Mouse (Mus musculus) liver, embryonic 14.5 days (tissue): ENCODE measurements around the gene Mical2. TPM values are rescaled to one million over a fixed set of nuclear protein-coding genes. Genes with fewer than 3 reads are reported as not detected.
A peak's percentile ranks its signal among the peaks of the same experiment; 100 is the strongest.

Experiments
- ATAC-seq: fragments of 200-750 bp; cut with Nextera tagmentation; 2 replicates; pipeline ENCODE4 v1.8.0; 2017; ENCODE audit warnings: moderate number of reproducible peaks, mild to moderate bottlenecking, moderate library complexity; ENCODE audit not compliant: insufficient read depth
- DNase-seq, 3 experiments: peaks; one replicate each; pipeline ENCODE4 v3.0.0-alpha.2; 2012 to 2013; ENCODE audit warnings: low read depth in 3 of 3, low spot score in 3 of 3
- H3K27ac ChIP-seq: fragments of 300-500 bp; sonication (generic); 2 replicates; pipeline ENCODE4 v1.5.1; 2014; ENCODE audit warnings: moderate library complexity, mild to moderate bottlenecking, control low read depth, inconsistent platforms
- H3K27me3 ChIP-seq: fragments of 300-500 bp; sonication (generic); 2 replicates; pipeline ENCODE4 v1.6.1; 2014; ENCODE audit warnings: mild to moderate bottlenecking, low read length, moderate library complexity; ENCODE audit not compliant: control insufficient read depth, insufficient read depth
- H3K36me3 ChIP-seq: fragments of 300-500 bp; sonication (generic); replicated peaks from 2 replicates; pipeline ENCODE4 v1.6.1; 2014; ENCODE audit warnings: low read depth; ENCODE audit not compliant: control insufficient read depth, insufficient read depth
- H3K4me1 ChIP-seq, 2 experiments: fragments of 200-500 bp in 1 of 2; fragments of 300-500 bp in 1 of 2; sonication (generic) in 1 of 2; replicated peaks; 2 replicates each; pipeline ENCODE4 v1.6.1; 2012 to 2014; ENCODE audit warnings: antibody characterized with exemption in 1 of 2, inconsistent platforms in 1 of 2, low read length in 1 of 2; ENCODE audit not compliant: control insufficient read depth in 2 of 2, insufficient read depth in 2 of 2
- H3K4me2 ChIP-seq: fragments of 300-500 bp; sonication (generic); 2 replicates; pipeline ENCODE4 v1.6.1; 2014; ENCODE audit warnings: low read depth, mild to moderate bottlenecking, control low read depth, moderate library complexity
- H3K4me3 ChIP-seq, 2 experiments: fragments of 200-500 bp in 1 of 2; fragments of 300-500 bp in 1 of 2; sonication (generic) in 1 of 2; 2 replicates each; pipeline ENCODE4 v1.5.1; 2012 to 2014; ENCODE audit warnings: low read depth in 2 of 2, low read length in 2 of 2, mild to moderate bottlenecking in 2 of 2, control low read depth in 1 of 2, inconsistent platforms in 1 of 2, moderate library complexity in 1 of 2; ENCODE audit not compliant: insufficient read depth in 1 of 2
- H3K9ac ChIP-seq: fragments of 300-500 bp; sonication (generic); replicated peaks from 2 replicates; pipeline ENCODE4 v1.6.1; 2014; ENCODE audit warnings: mild to moderate bottlenecking, control low read depth, moderate library complexity
- H3K9me3 ChIP-seq: fragments of 300-500 bp; sonication (generic); 2 replicates; pipeline ENCODE4 v1.6.1; 2016; ENCODE audit warnings: low read length, mixed read lengths; ENCODE audit not compliant: control insufficient read depth
- CTCF ChIP-seq: IDR thresholded peaks from 2 replicates; pipeline ENCODE4 v1.5.1; 2016; ENCODE audit warnings: antibody characterized with exemption, low read depth, control low read depth
- EP300 ChIP-seq: IDR thresholded peaks from 2 replicates; pipeline ENCODE4 v1.6.1; 2016; ENCODE audit warnings: antibody characterized with exemption, low read depth
- WGBS: fragments of 180-500 bp; shearing (Covaris S2); extraction: QIAGEN DNeasy Blood & Tissue Kit; methylation state at CpG from one replicate; pipeline ENCODE4 v1.1.7; 2014; ENCODE audit not compliant: insufficient replicate concordance; 5-methylcytosine and 5-hydroxymethylcytosine counted together
- polyA plus RNA-seq, 2 experiments: library from polyadenylated mRNA; depleted of rRNA in 1 of 2; stranded (reverse) in 1 of 2; unstranded in 1 of 2; fragments of >200 nt; fragmentation: Nextera tagmentation in 1 of 2; extraction: Ambion mirVana in 1 of 2; gene quantifications; 2 replicates each; pipeline versions ENCODE4 v1.2.1 to v1.2.3; 2012 to 2014

The Mical2 gene
- polyA plus RNA-seq, 2 experiments, result 1.2 to 1.4 TPM

- Histone ChIP-seq H3K4me2 (no peak overlapping the region), H3K9ac (no peak overlapping the region), H3K36me3 (no peaks in the 10 kb centered on the region), H3K4me3 (no peak overlapping the region), H3K4me1 (peaks cover 0 to 5% of the 10 kb centered on the region in 2 experiments; a peak in 2 of 4 replicates), H3K9me3 (no peaks in the 10 kb centered on the region), H3K27ac (no peak overlapping the region), H3K27me3 (no peaks in the 10 kb centered on the region)
- 10% methylated on average over 6 of the region's 6 CpGs for WGBS
- TF ChIP-seq EP300 (no peak), CTCF (no peak)
- peak in 2 of 3 experiments; percentile 4 to 10 for DNase-seq
- ATAC-seq, result no peak
Measured at GRCm38 (mm10) chr7:112217208-112217607, 8.4 kb upstream of the Mical2 start.

- Histone ChIP-seq H3K9me3 (no peaks in the 10 kb centered on the region), H3K4me1 (0 out of 4 replicates have a peak, but pooled peaks cover 0 to 2% of the 10 kb centered on the region in 2 experiments), H3K4me3 (no peak overlapping the region), H3K4me2 (no peak overlapping the region), H3K27ac (no peak overlapping the region), H3K9ac (no peak overlapping the region), H3K27me3 (peaks cover 8% of the 10 kb centered on the region), H3K36me3 (no peaks in the 10 kb centered on the region)
- ATAC-seq (no peak), DNase-seq (no peak)
- WGBS, result 46% methylated on average over 7 of the region's 7 CpGs
- TF ChIP-seq EP300 (no peak), CTCF (no peak)
Measured at GRCm38 (mm10) chr7:112222733-112223524, 2.7 kb upstream of the Mical2 start.

- H3K4me1 ChIP-seq, result 0 out of 4 replicates have a peak, but pooled peaks cover 0 to 2% of the 10 kb centered on the region in 2 experiments
- DNase-seq (no peak), ATAC-seq (no peak)
- H3K36me3 ChIP-seq, result no peaks in the 10 kb centered on the region
- no peak overlapping the region for H3K4me3 ChIP-seq
- no peaks in the 10 kb centered on the region for H3K9me3 ChIP-seq
- TF ChIP-seq EP300 (no peak), CTCF (no peak)
- H3K27me3 ChIP-seq, result peaks cover 8% of the 10 kb centered on the region
- no peak overlapping the region for H3K27ac ChIP-seq
- WGBS, result 64% methylated on average over 12 of the region's 12 CpGs
- H3K9ac ChIP-seq, result no peak overlapping the region
- no peak overlapping the region for H3K4me2 ChIP-seq
Measured at GRCm38 (mm10) chr7:112224854-112225253, 802 bp upstream of the Mical2 start.

GRCm38 (mm10) chr7:112226446-112227265, 1.0 kb downstream of the Mical2 start:
- TF ChIP-seq EP300 (no peak), CTCF (no peak)
- Histone ChIP-seq H3K4me2 (peak overlapping the region; percentile 67), H3K9ac (no peak overlapping the region), H3K36me3 (no peaks in the 10 kb centered on the region), H3K9me3 (no peaks in the 10 kb centered on the region), H3K4me3 (peak overlapping the region; percentile 52 to 56), H3K27ac (no peak overlapping the region), H3K4me1 (0 out of 4 replicates have a peak, but pooled peaks cover 0 to 2% of the 10 kb centered on the region in 2 experiments), H3K27me3 (peaks cover 8% of the 10 kb centered on the region)
- ATAC-seq, result no peak
- DNase-seq, result no peak
- 15% methylated on average over 24 of the region's 24 CpGs for WGBS

- WGBS, result 61% methylated on average over 6 of the region's 6 CpGs
- H3K27ac ChIP-seq, result no peak overlapping the region
- no peaks in the 10 kb centered on the region for H3K9me3 ChIP-seq
- no peak for ATAC-seq
- no peaks in the 10 kb centered on the region for H3K36me3 ChIP-seq
- TF ChIP-seq CTCF, result no peak
- TF ChIP-seq EP300, result no peak
- DNase-seq, result no peak
- H3K9ac ChIP-seq, result no peak overlapping the region
- H3K4me2 ChIP-seq, result no peak overlapping the region
- H3K4me3 ChIP-seq, result no peak overlapping the region
- peaks cover 8% of the 10 kb centered on the region for H3K27me3 ChIP-seq
- 0 out of 4 replicates have a peak, but pooled peaks cover 0 to 2% of the 10 kb centered on the region in 2 experiments for H3K4me1 ChIP-seq
Measured at GRCm38 (mm10) chr7:112227266-112227562, 1.6 kb downstream of the Mical2 start.
